Mouse (Mus musculus) layer of hippocampus, adult 6 months (tissue): Measurements from ENCODE around the gene Slc1a7. TPM values are rescaled to one million over a fixed set of nuclear protein-coding genes. Genes with fewer than 3 reads are reported as not detected.

ENCODE experiments used
- long read RNA-seq, 2 experiments: library from polyadenylated mRNA; unstranded; transcript quantifications; one replicate each; pipeline ENCODE4 v2.0.0; 2019 to 2020
- polyA plus RNA-seq: library from polyadenylated mRNA; unstranded; fragments of <200 nt; fragmentation: Nextera tagmentation; gene quantifications from 2 replicates; pipeline ENCODE4 v1.2.3, GENCODE M21; 2021

The Slc1a7 gene
- 0.05 TPM in 1 of 2 replicates, not detected in the other for polyA plus RNA-seq
- long read RNA-seq, experiment 1: 0 reads
- long read RNA-seq, experiment 2, partial matches to known transcripts: 0 of 1 reads
- long read RNA-seq, experiment 2, other reads (novel, unspliced or antisense): 1 of 1 reads

DNA sequence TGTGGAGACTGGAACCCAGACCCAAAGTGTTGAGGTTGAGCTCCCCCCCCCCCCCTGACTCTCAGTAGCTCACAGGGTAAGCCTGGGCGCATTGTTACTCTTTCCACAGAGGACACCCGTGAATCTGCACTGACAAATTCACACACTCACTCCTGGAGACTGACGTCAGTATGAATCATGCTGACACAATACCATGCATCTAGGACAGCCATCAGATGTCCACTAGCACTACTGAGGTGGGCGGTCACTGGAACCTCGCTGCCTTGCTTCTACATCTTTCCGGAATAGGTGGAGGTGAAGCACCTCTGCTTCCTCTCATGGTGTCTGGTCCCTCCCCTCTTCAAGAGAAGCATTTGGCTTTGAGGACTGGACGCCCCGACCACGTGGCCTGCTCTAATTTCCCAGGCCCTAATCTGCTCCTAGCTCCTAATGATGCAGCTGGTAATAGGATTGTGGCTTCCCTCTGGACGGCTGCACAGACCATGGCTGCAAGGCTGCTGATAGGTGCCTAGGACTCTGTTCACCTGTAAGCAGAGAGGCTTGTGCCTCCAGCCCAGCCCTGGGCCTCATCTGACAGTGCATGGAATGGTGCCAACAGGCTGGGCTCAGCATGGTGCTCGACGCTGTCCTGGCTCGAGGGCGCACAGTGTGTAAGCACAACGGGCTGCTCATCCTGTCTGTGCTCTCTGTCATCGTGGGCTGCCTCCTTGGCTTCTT, at the start of gene Slc1a7:
Gene Slc1a7, plus strand, starts transcription at position 367 of the 717 bp plus-strand sequence.

DNA sequence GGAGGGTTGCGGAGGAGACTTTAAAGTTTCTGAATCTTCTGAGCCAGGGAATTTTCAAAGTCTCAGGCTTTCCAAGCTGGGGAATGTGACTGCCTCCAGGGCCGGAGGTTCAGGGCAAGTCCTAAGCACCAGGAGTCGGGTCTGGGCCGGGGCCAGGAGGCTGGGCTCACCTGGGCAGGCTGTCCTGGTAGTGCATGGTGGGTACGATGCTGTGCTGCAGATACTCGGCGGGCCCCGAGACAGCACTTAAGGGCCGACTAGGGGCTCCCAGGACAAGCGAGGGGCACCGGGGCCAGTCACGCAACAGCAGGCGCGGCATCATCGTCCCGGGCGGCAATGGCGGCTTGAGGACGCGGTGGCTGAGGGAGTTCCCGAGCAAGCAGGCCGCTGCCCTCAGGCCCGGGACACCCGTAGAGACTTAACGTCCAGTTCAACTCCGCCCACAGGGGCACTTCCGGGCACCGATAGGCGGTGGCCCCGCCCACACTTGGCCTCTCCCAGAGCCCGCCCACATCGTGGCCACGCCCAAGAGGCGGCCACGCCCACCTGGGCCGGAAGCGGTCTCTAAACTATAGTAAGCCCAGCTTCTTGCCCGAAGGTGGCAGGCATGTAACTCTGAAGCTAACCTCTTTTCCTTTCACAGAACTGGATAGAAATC, 44.9 kb upstream of the Slc1a7 start, which contains the start of gene Cpt2:
Gene Cpt2, minus strand, starts transcription at position 466 of the 658 bp plus-strand sequence.

Other genes starting within 250 kb of the Slc1a7 start
- gene Lrp8, start 166.1 kb upstream of the Slc1a7 start, polyA plus RNA-seq: 3.9 and 4.4 TPM in 2 replicates
- gene Magoh, start 88.6 kb upstream of the Slc1a7 start, polyA plus RNA-seq: 73.3 and 78.1 TPM in 2 replicates
- 87.1 and 87.2 TPM in 2 replicates for gene 0610037L13Rik, start 78.5 kb upstream of the Slc1a7 start, polyA plus RNA-seq
- gene Cpt2, start 44.7 kb upstream of the Slc1a7 start, polyA plus RNA-seq: 12.4 and 15.8 TPM in 2 replicates
- 0.95 and 0.97 TPM in 2 replicates for gene Podn, start 128.1 kb downstream of the Slc1a7 start, polyA plus RNA-seq
- 245 and 274 TPM in 2 replicates for gene Scp2, start 176.7 kb downstream of the Slc1a7 start, polyA plus RNA-seq
- 12.4 and 15.2 TPM in 2 replicates for gene Echdc2, start 197.1 kb downstream of the Slc1a7 start, polyA plus RNA-seq
- not detected in 2 replicates for gene Zyg11a, start 249.7 kb downstream of the Slc1a7 start, polyA plus RNA-seq